In the genomic region with DNA sequence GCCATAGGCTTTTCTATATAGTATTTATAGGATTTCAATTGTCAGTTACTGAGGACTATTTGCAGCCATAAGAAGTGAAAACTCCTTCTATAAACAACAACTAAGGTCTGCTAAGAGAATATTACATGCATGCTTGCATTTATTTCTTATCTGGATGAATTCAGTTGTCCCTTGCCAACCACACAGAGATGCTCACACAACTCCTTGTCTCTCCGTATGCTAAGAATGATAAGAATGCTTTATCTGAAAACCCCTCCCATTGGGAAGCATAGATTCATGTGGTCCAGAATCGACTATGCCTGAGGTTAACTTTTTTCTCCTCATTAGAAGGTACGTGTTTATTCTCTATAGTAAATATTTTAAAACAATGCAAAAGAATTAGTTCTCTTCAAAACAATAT, we compare ENCODE assay signal across 16 mouse cellular contexts.
"Had no signal": no experiment of that assay in that cellular context is flagged by ENCODE, and none has a peak within 500 bp of the region (broad histone marks: within the 10 kb centered on the region; RNA-seq: fewer than 3 reads in every experiment).

No protein-coding gene starts in this region.

- H3K4me3 ChIP-seq: neural tube, embryonic 12.5 days; neural tube, embryonic 13.5 days; neural tube, embryonic 15.5 days; stomach, embryonic 15.5 days had no signal

- H3K4me1 ChIP-seq: neural tube, embryonic 12.5 days; stomach, embryonic 15.5 days had no signal

- H3K9ac ChIP-seq: neural tube, embryonic 12.5 days; neural tube, embryonic 13.5 days; neural tube, embryonic 15.5 days; stomach, embryonic 15.5 days had no signal

- H3K36me3 ChIP-seq: neural tube, embryonic 12.5 days; neural tube, embryonic 13.5 days; neural tube, embryonic 15.5 days; stomach, embryonic 15.5 days had no signal

- H3K9me3 ChIP-seq: neural tube, embryonic 12.5 days; neural tube, embryonic 13.5 days; neural tube, embryonic 15.5 days; stomach, embryonic 15.5 days had no signal

- H3K27ac ChIP-seq: neural tube, embryonic 12.5 days; neural tube, embryonic 13.5 days; neural tube, embryonic 15.5 days; stomach, embryonic 15.5 days; stomach, postnatal 0 days had no signal

- DNase-seq: retina, postnatal 1 day; right cerebral cortex, postnatal 14 days; right cerebral cortex, postnatal 25 days; right cerebral cortex, postnatal 4 days; spleen, adult 18-20 months; thymus, adult 18-20 months; thymus, adult 2 months; thymus, postnatal 14 days; thymus, postnatal 25 days; thymus, postnatal 36 days; thymus, postnatal 4 days had no signal

- H3K27me3 ChIP-seq: neural tube, embryonic 12.5 days; neural tube, embryonic 13.5 days; neural tube, embryonic 15.5 days; stomach, embryonic 15.5 days had no signal
